Mouse (Mus musculus): ENCODE measurements around the gene Kif1a. TPM values are rescaled to one million over a fixed set of nuclear protein-coding genes. Genes with fewer than 3 reads are reported as not detected.
A peak's percentile ranks its signal among the peaks of the same experiment; 100 is the strongest.

Gene Kif1a
- total and polyA plus RNA-seq, 2 experiments from 2014 or later: 7.2 to 15.6 TPM

- TF ChIP-seq CTCF (IDR thresholded peaks at IDR 0.05; ENCODE audit: low read depth) (no peak), EP300 (IDR thresholded peaks at IDR 0.05; ENCODE audit: low read depth) (peak; percentile 78)
- ATAC-seq (ENCODE audit: insufficient read depth, low read depth) (peak; percentile 78), DNase-seq (ENCODE audit: low spot score) (peak; percentile 54)
These were observed 38.1 kb downstream of the Kif1a start for GRCm38 (mm10) chr1:93063694-93064093.

GRCm38 (mm10) chr1:93051124-93051833 lies 50.5 kb downstream of the Kif1a start:
- ATAC-seq (ENCODE audit: insufficient read depth, low read depth) (no peak), DNase-seq (ENCODE audit: low spot score) (no peak)
- TF ChIP-seq CTCF (IDR thresholded peaks at IDR 0.05; ENCODE audit: low read depth) (no peak), EP300 (IDR thresholded peaks at IDR 0.05; ENCODE audit: low read depth) (no peak)
- Histone ChIP-seq H3K4me2 (ENCODE audit: low read depth, low read length) (no peak overlapping the region), H3K4me1 (ENCODE audit: control insufficient read depth, insufficient read depth) (no peaks in the 10 kb centered on the region), H3K4me3 (ENCODE audit: low read depth, low read length) (no peak overlapping the region), H3K27ac (ENCODE audit: low read depth) (no peak overlapping the region), H3K9me3 (replicated peaks; ENCODE audit: control insufficient read depth, low read length) (no peaks in the 10 kb centered on the region), H3K9ac (replicated peaks; ENCODE audit: low read depth, low read length) (no peak overlapping the region), H3K36me3 (replicated peaks; ENCODE audit: control insufficient read depth, insufficient read depth, low read length) (no peaks in the 10 kb centered on the region), H3K27me3 (ENCODE audit: control insufficient read depth, insufficient read depth, low read length) (no peaks in the 10 kb centered on the region; the same call in 1 of the 2 replicates)
- WGBS: 57% methylated on average over 22 of the region's 23 CpGs

More at GRCm38 (mm10) chr1:93063694-93064093, 38.1 kb downstream of the Kif1a start:
- WGBS: 17% methylated on average over 5 of the region's 5 CpGs
- peak overlapping the region; percentile 48; the same call in 1 of the 2 replicates for H3K27ac ChIP-seq (ENCODE audit: low read depth)
- H3K9ac ChIP-seq (replicated peaks; ENCODE audit: low read depth, low read length): no peak overlapping the region
- no peaks in the 10 kb centered on the region for H3K36me3 ChIP-seq (replicated peaks; ENCODE audit: control insufficient read depth, insufficient read depth, low read length)
- no peak overlapping the region for H3K4me2 ChIP-seq (ENCODE audit: low read depth, low read length)
- H3K4me1 ChIP-seq (ENCODE audit: control insufficient read depth, insufficient read depth): peaks cover 29% of the 10 kb centered on the region
- H3K27me3 ChIP-seq (ENCODE audit: control insufficient read depth, insufficient read depth, low read length): no peaks in the 10 kb centered on the region
- no peak overlapping the region for H3K4me3 ChIP-seq (ENCODE audit: low read depth, low read length)
- H3K9me3 ChIP-seq (replicated peaks; ENCODE audit: control insufficient read depth, low read length): no peaks in the 10 kb centered on the region

GRCm38 (mm10) chr1:93050071-93050470 lies 51.7 kb downstream of the Kif1a start:
- H3K4me2 ChIP-seq (ENCODE audit: low read depth, low read length): no peak overlapping the region
- TF ChIP-seq EP300 (IDR thresholded peaks at IDR 0.05; ENCODE audit: low read depth) (no peak), CTCF (IDR thresholded peaks at IDR 0.05; ENCODE audit: low read depth) (no peak)
- H3K9me3 ChIP-seq (replicated peaks; ENCODE audit: control insufficient read depth, low read length): no peaks in the 10 kb centered on the region
- DNase-seq (ENCODE audit: low spot score) (no peak), ATAC-seq (ENCODE audit: insufficient read depth, low read depth) (no peak)
- no peaks in the 10 kb centered on the region; the same call in 1 of the 2 replicates for H3K27me3 ChIP-seq (ENCODE audit: control insufficient read depth, insufficient read depth, low read length)
- H3K4me3 ChIP-seq (ENCODE audit: low read depth, low read length): no peak overlapping the region
- no peaks in the 10 kb centered on the region for H3K36me3 ChIP-seq (replicated peaks; ENCODE audit: control insufficient read depth, insufficient read depth, low read length)
- 89% methylated on average over 3 of the region's 3 CpGs for WGBS
- H3K4me1 ChIP-seq (ENCODE audit: control insufficient read depth, insufficient read depth): no peaks in the 10 kb centered on the region
- H3K27ac ChIP-seq (ENCODE audit: low read depth): no peak overlapping the region
- no peak overlapping the region for H3K9ac ChIP-seq (replicated peaks; ENCODE audit: low read depth, low read length)

GRCm38 (mm10) chr1:93046153-93046789 lies 55.5 kb downstream of the Kif1a start:
- WGBS: 81% methylated on average over 10 of the region's 10 CpGs
- H3K4me1 ChIP-seq (ENCODE audit: control insufficient read depth, insufficient read depth): no peaks in the 10 kb centered on the region
- ATAC-seq (ENCODE audit: insufficient read depth, low read depth): no peak
- no peak overlapping the region for H3K4me3 ChIP-seq (ENCODE audit: low read depth, low read length)
- no peak for DNase-seq (ENCODE audit: low spot score)
- H3K9me3 ChIP-seq (replicated peaks; ENCODE audit: control insufficient read depth, low read length): no peaks in the 10 kb centered on the region
- no peak overlapping the region for H3K4me2 ChIP-seq (ENCODE audit: low read depth, low read length)
- no peaks in the 10 kb centered on the region; the same call in 1 of the 2 replicates for H3K27me3 ChIP-seq (ENCODE audit: control insufficient read depth, insufficient read depth, low read length)
- H3K9ac ChIP-seq (replicated peaks; ENCODE audit: low read depth, low read length): no peak overlapping the region
- no peaks in the 10 kb centered on the region for H3K36me3 ChIP-seq (replicated peaks; ENCODE audit: control insufficient read depth, insufficient read depth, low read length)
- no peak overlapping the region for H3K27ac ChIP-seq (ENCODE audit: low read depth)
- TF ChIP-seq CTCF (IDR thresholded peaks at IDR 0.05; ENCODE audit: low read depth) (no peak), EP300 (IDR thresholded peaks at IDR 0.05; ENCODE audit: low read depth) (no peak)

GRCm38 (mm10) chr1:93035981-93036380 lies 65.8 kb downstream of the Kif1a start:
- ATAC-seq (ENCODE audit: insufficient read depth, low read depth): peak; percentile 31; the same call in 1 of the 2 replicates
- no peak overlapping the region for H3K4me3 ChIP-seq (ENCODE audit: low read depth, low read length)
- H3K27ac ChIP-seq (ENCODE audit: low read depth): 0 out of 2 replicates have a peak overlapping the region, but pooled peaks have one; percentile 20
- 38% methylated on average over 4 of the region's 4 CpGs for WGBS
- H3K9me3 ChIP-seq (replicated peaks; ENCODE audit: control insufficient read depth, low read length): no peaks in the 10 kb centered on the region
- no peaks in the 10 kb centered on the region for H3K36me3 ChIP-seq (replicated peaks; ENCODE audit: control insufficient read depth, insufficient read depth, low read length)
- H3K4me1 ChIP-seq (ENCODE audit: control insufficient read depth, insufficient read depth): peaks cover 22% of the 10 kb centered on the region
- H3K4me2 ChIP-seq (ENCODE audit: low read depth, low read length): no peak overlapping the region
- no peak overlapping the region for H3K9ac ChIP-seq (replicated peaks; ENCODE audit: low read depth, low read length)
- no peaks in the 10 kb centered on the region for H3K27me3 ChIP-seq (ENCODE audit: control insufficient read depth, insufficient read depth, low read length)
- TF ChIP-seq CTCF (IDR thresholded peaks at IDR 0.05; ENCODE audit: low read depth) (no peak), EP300 (IDR thresholded peaks at IDR 0.05; ENCODE audit: low read depth) (no peak)
- peak; percentile 15 for DNase-seq (ENCODE audit: low spot score)

Measured in heart, postnatal 0 days (tissue).